Mouse (Mus musculus) forebrain, embryonic 11.5 days (tissue): ENCODE measurements around the gene Gm45234. TPM values are rescaled to one million over a fixed set of nuclear protein-coding genes. Genes with fewer than 3 reads are reported as not detected.
A peak's percentile ranks its signal among the peaks of the same experiment; 100 is the strongest.

Experiments used
- ATAC-seq: fragments of 200-750 bp; cut with Nextera tagmentation; replicated peaks from 2 replicates; pipeline ENCODE4 v1.8.0; 2017; ENCODE audit warnings: moderate TSS enrichment; ENCODE audit not compliant: low FRiP score
- DNase-seq: peaks from one replicate; pipeline ENCODE4 v3.0.0-alpha.2; 2017; ENCODE audit warnings: low spot score
- H3K27ac ChIP-seq: fragments of 300-500 bp; sonication (generic); 2 replicates; pipeline ENCODE4 v1.5.1; 2014; ENCODE audit warnings: low read depth, low read length
- H3K27me3 ChIP-seq: fragments of 300-500 bp; sonication (generic); 2 replicates; pipeline ENCODE4 v1.6.1; 2014; ENCODE audit warnings: mild to moderate bottlenecking, low read length, mixed read lengths; ENCODE audit not compliant: control insufficient read depth, insufficient read depth
- H3K36me3 ChIP-seq: fragments of 300-500 bp; sonication (generic); 2 replicates; pipeline ENCODE4 v1.6.1; 2014; ENCODE audit warnings: mild to moderate bottlenecking, low read length, moderate library complexity, mixed read lengths; ENCODE audit not compliant: control insufficient read depth, insufficient read depth
- H3K4me1 ChIP-seq: fragments of 300-500 bp; sonication (generic); replicated peaks from 2 replicates; pipeline ENCODE4 v1.6.1; 2014; ENCODE audit warnings: low read length, mixed read lengths; ENCODE audit not compliant: control insufficient read depth, insufficient read depth
- H3K4me2 ChIP-seq: fragments of 300-500 bp; sonication (generic); 2 replicates; pipeline ENCODE4 v1.6.1; 2014; ENCODE audit warnings: low read depth, mild to moderate bottlenecking, low read length, moderate library complexity, mixed read lengths; ENCODE audit not compliant: severe bottlenecking
- H3K4me3 ChIP-seq: fragments of 300-500 bp; sonication (generic); 2 replicates; pipeline ENCODE4 v1.5.1; 2014; ENCODE audit warnings: low read depth, low read length
- H3K9ac ChIP-seq: fragments of 300-500 bp; sonication (generic); 2 replicates; pipeline ENCODE4 v1.6.1; 2014; ENCODE audit warnings: low read length
- H3K9me3 ChIP-seq: fragments of 300-500 bp; sonication (generic); 2 replicates; pipeline ENCODE4 v1.6.1; 2016; ENCODE audit warnings: low read length, mixed read lengths; ENCODE audit not compliant: control insufficient read depth
- WGBS: fragments of 180-500 bp; shearing (Covaris S2); extraction: QIAGEN DNeasy Blood & Tissue Kit; methylation state at CpG from one replicate; pipeline ENCODE4 v1.1.7; 2014; 5-methylcytosine and 5-hydroxymethylcytosine counted together
- polyA plus RNA-seq: library from polyadenylated mRNA; unstranded; fragments of >200 nt; fragmentation: Nextera tagmentation; extraction: Ambion mirVana; gene quantifications from 2 replicates; pipeline ENCODE4 v1.2.1, GENCODE M21; 2014

Gene Gm45234
- polyA plus RNA-seq, 1 experiment from 2014 or later = not detected

DNA sequence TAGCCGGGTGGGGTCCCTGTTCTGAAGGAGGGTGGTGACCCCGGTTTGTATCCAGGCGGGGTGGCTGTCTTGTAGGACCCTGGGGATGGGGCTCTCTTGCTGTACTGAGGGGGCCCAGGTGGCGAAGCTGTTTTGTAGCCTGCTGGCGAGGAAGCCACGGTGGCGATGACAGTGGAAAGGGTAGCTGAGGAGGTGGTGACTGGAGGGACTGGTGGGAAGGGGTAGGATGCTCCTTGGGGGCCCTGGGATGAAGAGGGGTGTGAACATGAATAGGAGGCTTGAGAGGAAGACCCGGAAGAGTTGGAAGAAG lies 9.6 kb downstream of the Gm45234 start:
- no peak for DNase-seq
- 14% methylated on average over 8 of the region's 8 CpGs for WGBS
- peaks cover 16% of the 10 kb centered on the region for H3K4me1 ChIP-seq
- no peaks in the 10 kb centered on the region for H3K9me3 ChIP-seq
- ATAC-seq = peak; percentile 5
- H3K4me3 ChIP-seq = peak overlapping the region; percentile 55
- H3K4me2 ChIP-seq = peak overlapping the region; percentile 98
- peak overlapping the region; percentile 85 for H3K9ac ChIP-seq
- peak overlapping the region; percentile 72 for H3K27ac ChIP-seq
- H3K36me3 ChIP-seq = peaks cover 11% of the 10 kb centered on the region
- no peaks in the 10 kb centered on the region for H3K27me3 ChIP-seq

DNA sequence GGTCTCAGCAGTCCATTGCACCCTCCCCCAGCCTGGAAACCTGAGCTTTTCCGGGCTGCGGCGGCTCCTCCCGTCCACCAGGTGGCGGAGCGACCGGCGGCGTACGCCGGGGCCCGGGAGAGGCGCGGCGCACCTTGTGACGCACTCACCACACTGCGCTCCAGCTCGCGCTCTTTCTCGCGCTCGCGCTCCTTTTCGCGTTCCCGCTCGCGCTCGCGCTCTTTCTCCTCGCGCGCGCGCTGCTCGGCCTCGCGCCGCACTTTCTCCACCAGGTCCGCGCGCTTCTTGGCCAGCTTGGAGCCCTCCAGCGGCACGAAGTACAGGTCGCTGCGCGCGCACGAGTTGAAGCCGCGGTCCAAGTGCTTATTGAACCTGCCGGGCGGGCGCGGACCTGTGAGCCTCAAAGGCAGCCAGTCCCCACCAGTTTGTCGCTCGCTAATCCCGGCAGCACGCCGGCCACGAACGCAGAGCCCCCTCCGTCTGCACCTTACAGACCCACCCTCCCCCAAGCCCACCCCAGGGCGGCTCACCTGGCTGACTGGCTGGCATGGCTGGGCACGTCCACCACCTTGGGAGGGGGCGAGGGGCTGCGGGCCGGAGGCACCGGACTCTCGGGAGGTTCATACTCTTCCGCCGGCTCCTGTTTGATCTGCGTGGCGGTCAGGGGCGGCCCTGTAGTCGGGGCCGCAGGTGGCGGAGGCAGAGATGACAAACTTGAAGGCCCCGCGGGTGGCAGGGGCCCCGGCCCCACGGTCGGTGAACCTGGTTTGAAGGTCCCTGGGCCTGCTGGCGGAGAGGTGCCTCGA lies 10.1 kb downstream of the Gm45234 start:
- peak; percentile 98 for DNase-seq
- peaks cover 16% of the 10 kb centered on the region for H3K4me1 ChIP-seq
- H3K27ac ChIP-seq = peak overlapping the region; percentile 72
- no peaks in the 10 kb centered on the region for H3K27me3 ChIP-seq
- H3K4me2 ChIP-seq = peak overlapping the region; percentile 98
- under 1% methylated on average over 84 of the region's 85 CpGs for WGBS
- H3K9me3 ChIP-seq = no peaks in the 10 kb centered on the region
- H3K4me3 ChIP-seq = peak overlapping the region; percentile 55
- peak; percentile 78 for ATAC-seq
- peaks cover 11% of the 10 kb centered on the region for H3K36me3 ChIP-seq
- peak overlapping the region; percentile 85 for H3K9ac ChIP-seq

DNA sequence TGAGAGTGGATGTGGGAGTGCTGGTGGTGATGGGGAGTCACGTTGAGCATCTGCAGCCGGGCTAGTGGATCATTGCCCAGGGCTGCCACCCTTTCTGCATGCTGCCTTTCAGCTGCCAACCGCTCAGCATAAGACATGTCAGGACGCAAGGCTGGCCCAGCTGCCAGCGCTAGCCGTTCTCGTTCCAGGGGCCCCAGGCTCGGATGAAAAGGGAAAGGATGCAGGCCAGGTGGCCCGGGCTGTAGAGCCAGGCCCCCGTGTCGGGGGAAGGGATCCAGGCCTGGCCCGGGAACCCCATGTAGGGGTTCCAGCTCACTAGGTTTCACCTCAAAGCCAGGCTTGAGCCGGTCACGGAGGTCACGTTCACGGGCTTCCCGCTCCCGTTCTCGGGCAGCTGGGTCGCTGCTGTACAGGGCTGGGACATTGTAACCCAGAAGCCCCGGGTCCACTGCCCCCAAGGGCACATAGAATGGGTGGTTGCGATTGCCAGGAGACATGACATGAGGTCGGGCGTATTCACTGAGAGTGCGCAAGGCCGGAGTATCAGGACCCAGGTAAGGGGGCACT lies 11.0 kb downstream of the Gm45234 start:
- Histone ChIP-seq H3K36me3 (peaks cover 11% of the 10 kb centered on the region), H3K9ac (peak overlapping the region; percentile 44), H3K9me3 (no peaks in the 10 kb centered on the region), H3K27me3 (no peaks in the 10 kb centered on the region), H3K4me3 (peak overlapping the region; percentile 55), H3K27ac (no peak overlapping the region; the same call in 1 of the 2 replicates), H3K4me1 (peaks cover 17% of the 10 kb centered on the region), H3K4me2 (peak overlapping the region; percentile 98)
- WGBS = 75% methylated on average over 26 of the region's 26 CpGs
- ATAC-seq (no peak; the same call in 1 of the 2 replicates), DNase-seq (no peak)

DNA sequence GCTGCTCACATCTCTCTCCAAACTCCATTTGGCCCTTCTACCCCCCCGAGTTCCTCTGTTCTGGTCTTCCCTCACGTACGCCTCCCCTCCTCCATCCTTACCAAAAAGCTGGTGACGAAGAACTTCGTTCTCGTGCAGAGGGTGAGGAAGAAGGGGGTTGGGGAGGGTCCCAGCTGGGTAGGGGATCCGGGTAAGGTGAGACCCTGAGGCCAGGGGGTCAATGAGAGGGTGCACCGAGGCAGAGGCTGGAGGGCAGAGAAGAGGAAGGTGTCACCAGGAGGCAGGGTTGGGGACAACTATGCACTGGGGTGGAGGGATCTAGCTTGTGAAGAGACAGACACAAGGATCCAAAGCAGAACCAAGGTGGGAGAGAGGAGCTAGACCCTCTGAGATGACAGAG lies 12.2 kb downstream of the Gm45234 start:
- ATAC-seq = no peak
- no peak overlapping the region for H3K4me2 ChIP-seq
- H3K27ac ChIP-seq = no peak overlapping the region
- H3K9ac ChIP-seq = no peak overlapping the region
- 92% methylated on average over 8 of the region's 8 CpGs for WGBS
- peaks cover 11% of the 10 kb centered on the region for H3K36me3 ChIP-seq
- no peaks in the 10 kb centered on the region for H3K27me3 ChIP-seq
- peaks cover 18% of the 10 kb centered on the region for H3K4me1 ChIP-seq
- no peak for DNase-seq
- H3K4me3 ChIP-seq = no peak overlapping the region
- H3K9me3 ChIP-seq = no peaks in the 10 kb centered on the region

DNA sequence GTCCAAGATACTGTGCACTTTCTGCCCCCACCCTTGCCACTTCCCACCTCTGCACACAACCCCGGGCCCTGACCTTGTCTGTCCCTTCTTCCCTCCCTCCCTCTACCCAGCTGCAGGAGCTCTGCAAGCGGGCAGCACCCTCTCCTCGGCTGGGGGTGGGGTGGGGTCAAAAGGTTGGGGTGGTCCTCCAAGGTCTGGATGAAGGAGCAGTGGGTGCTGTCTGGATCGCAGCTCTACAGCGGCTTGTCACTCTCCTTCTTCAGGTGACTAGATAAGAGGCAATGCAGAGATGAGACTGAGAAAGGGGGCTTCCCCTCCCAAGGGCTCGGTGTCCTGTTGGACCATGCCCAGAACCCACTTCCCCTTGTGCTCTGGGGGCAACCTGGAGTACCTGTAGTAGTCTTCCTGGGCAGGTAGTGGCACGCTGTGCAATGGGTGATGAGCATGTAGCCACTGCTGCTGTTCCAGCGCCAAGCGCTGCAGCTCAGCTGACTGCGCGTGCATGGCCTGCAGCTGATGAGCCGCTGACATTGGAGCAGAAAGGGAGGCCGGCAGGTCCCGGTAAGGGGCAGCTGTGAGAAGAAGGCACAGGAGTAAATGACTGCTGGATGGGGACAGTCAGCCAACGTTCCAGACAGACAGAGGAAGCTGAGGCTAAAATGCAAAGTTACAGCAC lies 12.8 kb downstream of the Gm45234 start:
- H3K9ac ChIP-seq = no peak overlapping the region
- H3K27ac ChIP-seq = no peak overlapping the region
- ATAC-seq = no peak

GRCm38 (mm10) chr6:124741842-124742241 lies 14.0 kb downstream of the Gm45234 start:
- Histone ChIP-seq H3K9ac (peak overlapping the region; percentile 94), H3K9me3 (no peaks in the 10 kb centered on the region), H3K36me3 (peaks cover 9% of the 10 kb centered on the region), H3K27me3 (no peaks in the 10 kb centered on the region), H3K4me1 (peaks cover 18% of the 10 kb centered on the region), H3K4me3 (peak overlapping the region; percentile 51), H3K4me2 (peak overlapping the region; percentile 81), H3K27ac (peak overlapping the region; percentile 99)
- 67% methylated on average over 3 of the region's 3 CpGs for WGBS
- DNase-seq = no peak
- ATAC-seq = no peak

More for the DNA sequence above, 12.8 kb downstream of the Gm45234 start:
- Histone ChIP-seq H3K9me3 (no peaks in the 10 kb centered on the region), H3K4me3 (no peak overlapping the region), H3K36me3 (peaks cover 11% of the 10 kb centered on the region), H3K4me2 (no peak overlapping the region), H3K27me3 (no peaks in the 10 kb centered on the region), H3K4me1 (peaks cover 18% of the 10 kb centered on the region)
- 96% methylated on average over 15 of the region's 15 CpGs for WGBS
- no peak for DNase-seq

GRCm38 (mm10) chr6:124740888-124741761 lies 14.7 kb downstream of the Gm45234 start, which contains the start of gene Grcc10:
TSS of gene Grcc10 (minus strand) at chr6:124741374.
- no peaks in the 10 kb centered on the region for H3K27me3 ChIP-seq
- WGBS = under 1% methylated on average over 41 of the region's 41 CpGs
- peaks cover 9% of the 10 kb centered on the region for H3K36me3 ChIP-seq
- peak within 1 kb of the TSS; percentile 94 for H3K9ac ChIP-seq
- no peaks in the 10 kb centered on the region for H3K9me3 ChIP-seq
- ATAC-seq = peak; percentile 86
- peak within 1 kb of the TSS; percentile 99 for H3K27ac ChIP-seq
- peak within 1 kb of the TSS; percentile 51 for H3K4me3 ChIP-seq
- peak within 1 kb of the TSS; percentile 81 for H3K4me2 ChIP-seq
- peaks cover 11% of the 10 kb centered on the region for H3K4me1 ChIP-seq
- peak; percentile 95 for DNase-seq
